Mouse (Mus musculus) spleen, postnatal 0 days (tissue): Measurements from ENCODE around the gene Islr2. TPM values are rescaled to one million over a fixed set of nuclear protein-coding genes. Genes with fewer than 3 reads are reported as not detected.

Source experiments
- polyA plus RNA-seq: library from polyadenylated mRNA; unstranded; fragments of >200 nt; fragmentation: Nextera tagmentation; extraction: Ambion mirVana; gene quantifications from 2 replicates; pipeline ENCODE4 v1.2.1, GENCODE M21; 2015

Islr2 gene
- polyA plus RNA-seq: 0.07 TPM in 1 of 2 replicates, not detected in the other

GRCm38 (mm10) chr9:58203516-58204447 is at the start of gene Islr2, which contains the start of gene Islr:
Islr2 (minus strand) TSS chr9:58204319.
Islr (minus strand) TSS chr9:58204306.

GRCm38 (mm10) chr9:58253033-58253804 is 49.1 kb upstream of the Islr2 start, which contains the start of gene Stoml1:
Stoml1 (plus strand) TSS chr9:58253164.

GRCm38 (mm10) chr9:58249592-58250192 is 45.6 kb upstream of the Islr2 start, which contains the start of gene Pml:
Pml (minus strand) TSS chr9:58249786.

Other genes with a start within 250 kb of the Islr2 start
- gene Cyp11a1, start 197.9 kb downstream of the Islr2 start, polyA plus RNA-seq: 12.4 and 24.9 TPM in 2 replicates
- gene Stra6, start 140.5 kb downstream of the Islr2 start, polyA plus RNA-seq: 0.08 and 0.25 TPM in 2 replicates
- 0.10 and 0.24 TPM in 2 replicates for gene Ccdc33, start 85.5 kb downstream of the Islr2 start, polyA plus RNA-seq
- 14.2 and 24.3 TPM in 2 replicates for gene Islr, start within 50 bp of the Islr2 start, polyA plus RNA-seq
- 23.1 and 25.1 TPM in 2 replicates for gene Pml, start 45.5 kb upstream of the Islr2 start, polyA plus RNA-seq
- gene Stoml1, start 48.8 kb upstream of the Islr2 start, polyA plus RNA-seq: 13.8 and 16.9 TPM in 2 replicates
- gene Loxl1, start 108.9 kb upstream of the Islr2 start, polyA plus RNA-seq: 55.7 and 70.5 TPM in 2 replicates
- gene Tbc1d21, start 166.1 kb upstream of the Islr2 start, polyA plus RNA-seq: not detected in 2 replicates